Mouse (Mus musculus) small intestine, adult 2 months (tissue): ENCODE measurements around the gene Rab3il1.

Source experiments
- CTCF ChIP-seq: fragments of 200-500 bp; IDR thresholded peaks from 2 replicates; pipeline ENCODE4 v1.5.1; 2012; ENCODE audit warnings: low read depth, mild to moderate bottlenecking, control low read depth, inconsistent platforms, low read length, moderate library complexity, mixed read lengths; ENCODE audit not compliant: insufficient replicate concordance, insufficient read length; ENCODE audit errors: extremely low read depth
- POLR2A ChIP-seq: fragments of 200-500 bp; IDR thresholded peaks from 2 replicates; pipeline ENCODE4 v1.6.1; 2012; ENCODE audit warnings: low read depth, mild to moderate bottlenecking, control low read depth, inconsistent platforms, low read length, moderate library complexity

GRCm38 (mm10) chr19:9997204-9998062 is 4.0 kb upstream of the Rab3il1 start:
- TF ChIP-seq POLR2A (no peak), CTCF (no peak)
